Mouse (Mus musculus) liver, embryonic 15.5 days (tissue): ENCODE data around the gene Exd1. TPM values are rescaled to one million over a fixed set of nuclear protein-coding genes. Genes with fewer than 3 reads are reported as not detected.

ENCODE experiments used
- ATAC-seq: fragments of 200-750 bp; cut with Nextera tagmentation; 2 replicates; pipeline ENCODE4 v1.8.0; 2017; ENCODE audit warnings: moderate number of reproducible peaks, mild to moderate bottlenecking, moderate library complexity; ENCODE audit not compliant: insufficient read depth
- H3K27ac ChIP-seq: fragments of 300-500 bp; sonication (generic); replicated peaks from 2 replicates; pipeline ENCODE4 v1.5.1; 2015; ENCODE audit warnings: mild to moderate bottlenecking, inconsistent platforms
- H3K27me3 ChIP-seq: fragments of 300-500 bp; sonication (generic); 2 replicates; pipeline ENCODE4 v1.6.1; 2015; ENCODE audit warnings: mild to moderate bottlenecking, inconsistent platforms
- H3K36me3 ChIP-seq: fragments of 300-500 bp; sonication (generic); replicated peaks from 2 replicates; pipeline ENCODE4 v1.6.1; 2015; ENCODE audit warnings: moderate library complexity, mild to moderate bottlenecking, inconsistent platforms
- H3K4me1 ChIP-seq: fragments of 300-500 bp; sonication (generic); replicated peaks from 2 replicates; pipeline ENCODE4 v1.6.1; 2015; ENCODE audit warnings: inconsistent platforms
- H3K4me2 ChIP-seq: fragments of 300-500 bp; sonication (generic); 2 replicates; pipeline ENCODE4 v1.6.1; 2015; ENCODE audit warnings: moderate library complexity, mild to moderate bottlenecking, inconsistent platforms
- H3K4me3 ChIP-seq: fragments of 300-500 bp; sonication (generic); replicated peaks from 2 replicates; pipeline ENCODE4 v1.5.1; 2015; ENCODE audit warnings: mild to moderate bottlenecking, inconsistent platforms
- H3K9ac ChIP-seq: fragments of 300-500 bp; sonication (generic); 2 replicates; pipeline ENCODE4 v1.6.1; 2015; ENCODE audit warnings: moderate library complexity, mild to moderate bottlenecking, inconsistent platforms
- H3K9me3 ChIP-seq: fragments of 300-500 bp; sonication (generic); replicated peaks from 2 replicates; pipeline ENCODE4 v1.6.1; 2016; ENCODE audit warnings: inconsistent platforms
- whole genome bisulfite sequencing: fragments of 180-500 bp; shearing (Covaris S2); methylation state at CpG from one replicate; pipeline ENCODE4 v1.1.7; 2015; ENCODE audit warnings: mixed read lengths; ENCODE audit not compliant: insufficient replicate concordance; 5-methylcytosine and 5-hydroxymethylcytosine counted together
- polyA plus RNA-seq: library from polyadenylated mRNA; unstranded; fragments of >200 nt; fragmentation: Nextera tagmentation; extraction: Ambion mirVana; gene quantifications from 2 replicates; pipeline ENCODE4 v1.2.1, GENCODE M21; 2015

Exd1 gene
- polyA plus RNA-seq, 1 experiment from 2014 or later: 0.15 TPM

- Histone ChIP-seq H3K9me3 (no peaks in the 10 kb centered on the region), H3K27ac (no peak overlapping the region), H3K36me3 (peaks cover 38% of the 10 kb centered on the region), H3K4me1 (no peaks in the 10 kb centered on the region; the same call in 1 of the 2 replicates), H3K4me3 (no peak overlapping the region), H3K4me2 (no peak overlapping the region), H3K27me3 (no peaks in the 10 kb centered on the region), H3K9ac (no peak overlapping the region)
- 69% methylated on average over 1 of the region's 1 CpGs for WGBS
- ATAC-seq: no peak
These were observed 25.0 kb upstream of the Exd1 start for GRCm38 (mm10) chr2:119572471-119572870.

GRCm38 (mm10) chr2:119566182-119566855, 18.9 kb upstream of the Exd1 start:
- Histone ChIP-seq H3K9me3 (no peaks in the 10 kb centered on the region), H3K4me3 (no peak overlapping the region), H3K27ac (no peak overlapping the region), H3K4me2 (no peak overlapping the region), H3K4me1 (peaks cover 7% of the 10 kb centered on the region; the same call in 1 of the 2 replicates), H3K36me3 (peaks cover 28% of the 10 kb centered on the region; the same call in 1 of the 2 replicates), H3K27me3 (no peaks in the 10 kb centered on the region), H3K9ac (no peak overlapping the region)
- ATAC-seq: 0 out of 2 replicates have a peak, but pooled peaks have one; percentile 25
- 75% methylated on average over 7 of the region's 7 CpGs for WGBS

- H3K9me3 ChIP-seq: no peaks in the 10 kb centered on the region
- no peak overlapping the region for H3K9ac ChIP-seq
- H3K27ac ChIP-seq: no peak overlapping the region
- no peaks in the 10 kb centered on the region for H3K27me3 ChIP-seq
- H3K4me3 ChIP-seq: no peak overlapping the region
- ATAC-seq: no peak
- peaks cover 7% of the 10 kb centered on the region; the same call in 1 of the 2 replicates for H3K4me1 ChIP-seq
- 74% methylated on average over 4 of the region's 4 CpGs for WGBS
- no peak overlapping the region for H3K4me2 ChIP-seq
- peaks cover 22% of the 10 kb centered on the region; the same call in 1 of the 2 replicates for H3K36me3 ChIP-seq
These were observed 17.9 kb upstream of the Exd1 start for GRCm38 (mm10) chr2:119565284-119565683.

GRCm38 (mm10) chr2:119561794-119562193, 14.4 kb upstream of the Exd1 start:
- 42% methylated on average over 3 of the region's 3 CpGs for WGBS
- no peak overlapping the region for H3K9ac ChIP-seq
- H3K4me1 ChIP-seq: peaks cover 18% of the 10 kb centered on the region
- no peak overlapping the region for H3K4me3 ChIP-seq
- H3K27me3 ChIP-seq: no peaks in the 10 kb centered on the region
- H3K27ac ChIP-seq: no peak overlapping the region
- no peak for ATAC-seq
- peaks cover 20% of the 10 kb centered on the region; the same call in 1 of the 2 replicates for H3K36me3 ChIP-seq
- H3K4me2 ChIP-seq: no peak overlapping the region
- H3K9me3 ChIP-seq: no peaks in the 10 kb centered on the region

- Histone ChIP-seq H3K27ac (peak overlapping the region; percentile 45; the same call in 1 of the 2 replicates), H3K4me2 (0 out of 2 replicates have a peak overlapping the region, but pooled peaks have one; percentile 10), H3K36me3 (peaks cover 12% of the 10 kb centered on the region; the same call in 1 of the 2 replicates), H3K27me3 (no peaks in the 10 kb centered on the region), H3K4me3 (no peak overlapping the region), H3K4me1 (peaks cover 11% of the 10 kb centered on the region), H3K9me3 (no peaks in the 10 kb centered on the region), H3K9ac (no peak overlapping the region)
- ATAC-seq: peak; percentile 49
- 41% methylated on average over 7 of the region's 7 CpGs for WGBS
These were observed 11.4 kb upstream of the Exd1 start for GRCm38 (mm10) chr2:119558737-119559340.

GRCm38 (mm10) chr2:119558039-119558438, 10.6 kb upstream of the Exd1 start:
- peaks cover 6% of the 10 kb centered on the region; the same call in 1 of the 2 replicates for H3K36me3 ChIP-seq
- ATAC-seq: no peak

GRCm38 (mm10) chr2:119549678-119550077, 2.3 kb upstream of the Exd1 start:
- WGBS: 48% methylated on average over 2 of the region's 2 CpGs
- ATAC-seq: no peak
- peak overlapping the region; percentile 83 for H3K4me3 ChIP-seq
- no peaks in the 10 kb centered on the region for H3K9me3 ChIP-seq
- peaks cover 48% of the 10 kb centered on the region for H3K4me1 ChIP-seq
- H3K36me3 ChIP-seq: no peaks in the 10 kb centered on the region
- no peaks in the 10 kb centered on the region for H3K27me3 ChIP-seq
- H3K4me2 ChIP-seq: peak overlapping the region; percentile 88
- 0 out of 2 replicates have a peak overlapping the region, but pooled peaks have one; percentile 28 for H3K9ac ChIP-seq
- H3K27ac ChIP-seq: peak overlapping the region; percentile 95; the same call in 1 of the 2 replicates

More at GRCm38 (mm10) chr2:119558039-119558438, 10.6 kb upstream of the Exd1 start:
- no peak overlapping the region for H3K27ac ChIP-seq
- H3K4me3 ChIP-seq: no peak overlapping the region
- H3K4me2 ChIP-seq: no peak overlapping the region
- H3K9ac ChIP-seq: no peak overlapping the region
- no peaks in the 10 kb centered on the region for H3K27me3 ChIP-seq
- peaks cover 15% of the 10 kb centered on the region for H3K4me1 ChIP-seq
- WGBS: 78% methylated on average over 3 of the region's 3 CpGs
- no peaks in the 10 kb centered on the region for H3K9me3 ChIP-seq

- H3K4me1 ChIP-seq: peaks cover 48% of the 10 kb centered on the region
- peak overlapping the region; percentile 88 for H3K4me2 ChIP-seq
- peak overlapping the region; percentile 88 for H3K9ac ChIP-seq
- peak overlapping the region; percentile 83 for H3K4me3 ChIP-seq
- ATAC-seq: no peak
- no peaks in the 10 kb centered on the region for H3K27me3 ChIP-seq
- H3K27ac ChIP-seq: peak overlapping the region; percentile 95
- no peaks in the 10 kb centered on the region for H3K9me3 ChIP-seq
- no peaks in the 10 kb centered on the region for H3K36me3 ChIP-seq
- 77% methylated on average over 5 of the region's 5 CpGs for WGBS
These were observed 1.3 kb upstream of the Exd1 start for GRCm38 (mm10) chr2:119548691-119549090.

GRCm38 (mm10) chr2:119548371-119548660, 889 bp upstream of the Exd1 start:
- Histone ChIP-seq H3K27ac (peak overlapping the region; percentile 95), H3K9me3 (no peaks in the 10 kb centered on the region), H3K4me1 (peaks cover 47% of the 10 kb centered on the region), H3K36me3 (no peaks in the 10 kb centered on the region), H3K4me3 (peak overlapping the region; percentile 83), H3K4me2 (peak overlapping the region; percentile 88), H3K9ac (peak overlapping the region; percentile 88), H3K27me3 (no peaks in the 10 kb centered on the region)
- ATAC-seq: no peak
- 8% methylated on average over 3 of the region's 3 CpGs for WGBS

- no peaks in the 10 kb centered on the region for H3K36me3 ChIP-seq
- H3K27ac ChIP-seq: peak overlapping the region; percentile 95
- under 1% methylated on average over 30 of the region's 30 CpGs for WGBS
- H3K4me3 ChIP-seq: peak overlapping the region; percentile 83
- ATAC-seq: peak; percentile 80
- peaks cover 39% of the 10 kb centered on the region for H3K4me1 ChIP-seq
- H3K9me3 ChIP-seq: no peaks in the 10 kb centered on the region
- H3K27me3 ChIP-seq: no peaks in the 10 kb centered on the region
- H3K9ac ChIP-seq: peak overlapping the region; percentile 70
- peak overlapping the region; percentile 88 for H3K4me2 ChIP-seq
These were observed 442 bp downstream of the Exd1 start for GRCm38 (mm10) chr2:119546848-119547521.

- H3K27me3 ChIP-seq: no peaks in the 10 kb centered on the region
- peaks cover 17% of the 10 kb centered on the region for H3K4me1 ChIP-seq
- H3K4me2 ChIP-seq: no peak overlapping the region
- 53% methylated on average over 2 of the region's 2 CpGs for WGBS
- no peak overlapping the region for H3K27ac ChIP-seq
- no peak overlapping the region for H3K4me3 ChIP-seq
- ATAC-seq: no peak
- no peak overlapping the region for H3K9ac ChIP-seq
- no peaks in the 10 kb centered on the region for H3K9me3 ChIP-seq
- H3K36me3 ChIP-seq: no peaks in the 10 kb centered on the region
These were observed 3.8 kb downstream of the Exd1 start for GRCm38 (mm10) chr2:119543656-119544055.
